Mouse (Mus musculus) kidney, postnatal 10 days (tissue): ENCODE measurements around the gene Phb2.

ENCODE experiments used
- DNase-seq: peaks from one replicate; pipeline ENCODE4 v3.0.0; 2021; ENCODE audit warnings: mixed read lengths

Phb2 gene

DNA sequence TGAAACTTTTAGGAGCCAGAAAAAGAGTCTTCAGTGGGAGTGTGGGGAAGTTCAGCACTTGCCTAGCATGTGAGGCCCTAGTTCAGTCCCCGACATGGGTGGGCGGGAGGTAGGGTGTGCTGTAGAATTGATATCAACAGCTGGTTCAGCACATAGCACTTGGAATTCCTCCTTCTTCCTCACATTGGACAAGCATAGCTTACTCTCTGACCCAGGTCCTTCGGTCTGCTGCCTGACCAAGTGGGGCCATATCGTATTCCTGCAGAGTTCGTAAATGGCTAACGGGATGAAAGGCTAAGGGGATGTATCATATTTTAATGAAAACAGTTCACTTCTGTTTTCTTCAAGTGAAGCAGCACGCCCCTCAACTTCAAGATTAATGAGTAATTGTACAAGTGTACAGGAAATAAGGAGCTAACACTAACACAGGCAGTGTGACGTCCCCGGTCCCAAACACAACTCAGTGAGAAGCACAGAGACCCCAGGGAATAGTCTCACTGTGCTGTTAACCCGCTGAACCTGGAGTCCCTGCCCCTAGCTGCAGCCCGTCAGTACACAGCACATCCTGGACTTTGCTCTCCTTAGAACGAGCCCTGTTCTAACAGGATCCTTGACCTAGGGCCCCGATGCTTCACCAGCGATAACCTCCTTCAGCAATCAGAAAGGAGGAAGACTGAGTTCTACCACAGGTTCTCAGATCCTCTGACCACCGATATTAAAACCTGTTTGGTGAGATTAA is 18.7 kb upstream of the Phb2 start:
- DNase-seq = no peak

DNA sequence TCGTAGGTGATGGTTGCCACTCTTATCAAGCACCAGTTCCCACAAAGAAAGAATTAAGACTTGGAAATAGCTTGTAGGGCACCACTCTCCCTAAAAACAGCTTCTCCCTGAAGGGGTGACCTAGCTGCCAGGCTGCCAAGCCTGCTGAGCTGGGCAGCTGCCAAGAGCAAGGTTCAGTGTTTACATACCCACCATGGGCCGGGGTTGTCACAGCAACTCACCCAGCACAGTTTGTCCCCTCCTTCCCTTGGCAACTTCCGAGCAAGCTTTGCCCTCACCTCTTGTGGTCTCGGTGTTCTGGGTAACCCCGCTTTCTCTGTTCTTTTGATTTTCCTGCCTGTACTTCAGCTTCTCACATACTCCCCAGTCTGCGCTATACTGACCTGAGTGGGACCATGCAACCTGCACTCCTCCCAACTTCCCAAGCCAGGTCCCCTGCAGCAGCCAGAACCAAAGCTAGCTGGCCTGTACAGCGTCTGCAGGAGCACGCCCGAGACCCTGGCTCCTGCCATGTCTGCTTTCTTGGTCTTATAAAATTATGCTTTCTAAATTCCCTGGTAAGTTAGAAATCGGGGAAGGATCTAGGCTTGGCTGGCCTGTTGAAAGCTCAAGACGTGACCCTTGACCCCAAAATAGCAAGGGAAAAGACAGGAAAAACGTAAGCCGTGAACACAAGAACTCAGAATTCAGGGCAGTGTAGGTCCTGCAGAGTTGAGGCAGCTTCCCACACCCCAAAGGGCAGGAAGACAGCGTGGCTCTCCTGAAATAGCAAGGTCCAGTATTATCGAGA is 17.8 kb upstream of the Phb2 start:
- DNase-seq = peak; percentile 91

DNA sequence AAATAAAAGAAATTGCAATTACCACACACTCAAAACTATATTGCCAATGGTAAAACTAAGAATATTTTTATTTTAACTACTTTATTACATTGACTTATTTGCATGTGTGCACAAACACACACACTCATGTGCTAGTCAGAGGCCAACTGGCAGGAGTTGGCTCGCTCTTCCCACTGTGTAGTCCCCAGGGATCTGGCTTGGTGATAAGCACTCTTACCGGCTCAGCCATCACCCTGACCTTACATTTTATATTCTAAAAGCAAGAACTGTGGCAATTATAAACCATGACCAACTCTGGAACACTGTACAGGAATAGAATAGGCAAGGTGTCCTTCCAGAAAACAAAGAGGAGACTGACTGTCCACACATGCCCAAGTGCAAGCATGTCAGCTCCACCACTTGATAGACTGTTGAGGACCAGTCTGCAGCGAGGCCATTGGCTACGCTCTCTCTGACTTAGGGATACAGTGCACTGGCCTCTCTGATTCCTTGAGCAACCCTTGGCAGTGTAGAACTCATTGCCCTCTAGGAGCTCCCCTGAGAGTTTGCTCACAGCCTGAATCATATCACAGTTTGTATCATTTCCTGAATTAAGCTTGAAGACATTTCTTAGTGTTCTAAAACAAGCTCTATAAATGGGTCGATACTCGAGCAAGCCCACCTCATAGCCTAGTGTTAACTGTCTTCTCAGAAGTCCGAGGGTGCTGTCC is 15.5 kb upstream of the Phb2 start:
- no peak for DNase-seq

- DNase-seq = no peak
Observed at GRCm38 (mm10) chr6:124698751-124699150, 13.4 kb upstream of the Phb2 start.

DNA sequence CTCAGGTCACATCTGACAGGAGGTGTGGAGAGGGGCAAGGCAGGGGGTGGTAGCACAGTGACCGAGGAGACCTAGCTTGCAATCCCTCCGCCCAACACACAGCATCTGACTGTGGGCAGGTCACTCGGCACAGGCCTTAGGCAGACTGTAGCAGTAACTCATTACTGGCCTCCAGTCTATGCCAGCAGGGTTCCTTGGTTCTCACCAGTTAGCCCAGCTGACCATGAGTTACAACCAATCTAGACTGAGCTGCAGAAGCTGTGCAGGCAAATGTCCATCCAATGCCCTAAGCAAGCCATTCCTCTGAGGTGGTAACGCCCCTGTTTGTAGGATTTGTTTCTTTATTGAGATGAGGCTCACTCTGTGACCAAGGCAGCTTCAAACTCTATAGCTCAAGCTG is 12.8 kb upstream of the Phb2 start:
- DNase-seq = no peak

DNA sequence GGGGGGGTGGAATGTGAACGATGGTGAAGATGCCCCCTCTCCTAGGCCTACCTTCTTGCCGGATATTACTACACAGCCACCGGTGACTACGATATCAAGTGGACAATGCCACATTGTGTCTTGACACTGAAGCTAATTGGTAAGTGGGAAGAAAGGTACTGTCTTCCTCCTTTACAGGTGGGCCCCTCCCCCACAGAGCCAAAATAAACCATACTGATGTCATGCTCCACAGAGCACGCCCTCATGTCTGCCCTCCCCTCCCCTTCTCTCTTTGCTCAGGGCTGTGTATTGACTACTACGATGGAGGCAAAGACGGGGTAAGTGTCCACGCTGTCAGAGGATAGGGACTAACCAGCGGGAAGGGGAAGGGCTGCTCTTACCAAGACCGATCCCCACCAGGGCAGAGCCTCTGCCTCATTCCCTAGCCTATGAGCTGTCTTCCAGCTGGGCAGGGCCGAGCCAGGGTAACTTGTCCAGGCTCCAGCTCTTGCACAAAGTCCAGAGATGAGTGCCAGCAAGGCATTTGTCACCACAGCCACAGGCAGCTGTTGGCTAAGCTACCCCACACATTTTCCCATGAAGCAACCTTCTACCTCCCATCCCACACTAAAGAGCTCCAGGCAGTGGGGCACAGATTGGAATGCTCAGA is 12.1 kb upstream of the Phb2 start:
- peak; percentile 46 for DNase-seq

DNA sequence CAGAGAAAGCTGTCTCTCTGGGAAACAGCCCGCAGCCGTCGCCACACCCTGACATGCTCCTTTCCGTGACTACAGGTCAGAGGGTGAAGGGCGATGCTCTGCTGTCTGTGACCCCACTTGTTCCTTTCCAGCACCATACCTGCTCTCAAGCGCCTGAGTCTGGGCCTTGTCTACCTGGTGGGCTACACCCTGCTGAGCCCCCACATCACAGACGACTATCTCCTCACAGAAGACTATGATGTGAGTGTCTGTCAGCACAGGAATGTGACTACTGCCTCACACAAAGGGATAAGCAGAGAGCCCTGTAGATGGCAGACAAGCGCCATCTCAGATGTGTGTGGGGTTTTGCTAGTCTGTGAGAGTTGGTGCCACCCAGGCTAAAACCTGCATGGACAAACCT is 10.8 kb upstream of the Phb2 start:
- no peak for DNase-seq

DNA sequence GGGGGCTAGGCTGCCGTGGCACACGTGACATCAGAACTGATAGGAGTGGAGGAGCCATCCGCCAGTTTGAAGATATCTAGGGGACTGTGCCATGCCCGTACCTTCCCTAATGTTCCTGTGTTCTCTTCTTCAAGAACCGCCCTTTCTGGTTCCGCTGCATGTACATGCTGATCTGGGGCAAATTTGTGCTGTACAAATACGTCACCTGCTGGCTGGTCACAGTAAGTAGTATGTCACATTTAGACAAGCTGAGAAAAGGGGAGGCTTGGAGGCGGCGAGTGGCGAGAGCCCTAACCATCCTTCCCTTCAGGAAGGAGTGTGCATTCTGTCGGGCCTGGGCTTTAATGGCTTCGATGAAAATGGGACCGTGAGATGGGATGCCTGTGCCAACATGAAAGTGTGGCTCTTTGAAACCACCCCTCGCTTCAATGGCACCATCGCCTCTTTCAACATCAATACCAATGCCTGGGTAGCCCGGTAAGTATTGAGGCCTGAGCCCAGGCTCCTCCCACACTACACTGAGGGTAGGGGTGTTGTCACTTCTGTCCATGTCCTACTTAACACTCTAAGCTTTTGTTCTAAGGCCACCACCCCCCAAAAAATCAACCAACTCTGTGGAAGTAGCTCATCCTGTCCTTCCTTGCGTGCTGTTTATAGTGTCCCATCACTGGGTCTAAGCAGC is 9.9 kb upstream of the Phb2 start:
- no peak for DNase-seq

DNA sequence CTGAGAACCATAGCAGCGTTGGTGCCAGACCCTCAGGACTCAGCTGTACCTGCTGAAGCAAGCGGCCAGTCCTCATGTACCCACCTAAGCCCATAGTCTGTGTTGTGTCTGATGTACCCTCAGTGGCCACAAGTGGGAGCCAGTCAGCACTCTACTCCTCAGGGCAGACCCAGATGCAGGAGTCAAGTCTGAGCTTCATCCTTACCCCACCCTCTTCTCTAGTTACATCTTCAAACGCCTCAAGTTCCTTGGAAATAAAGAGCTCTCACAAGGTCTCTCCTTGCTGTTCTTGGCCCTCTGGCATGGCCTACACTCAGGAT is 9.4 kb upstream of the Phb2 start:
- peak; percentile 84 for DNase-seq

GRCm38 (mm10) chr6:124703789-124704188 is 8.3 kb upstream of the Phb2 start:
- DNase-seq = no peak

GRCm38 (mm10) chr6:124704417-124704816 is 7.7 kb upstream of the Phb2 start:
- no peak for DNase-seq

DNA sequence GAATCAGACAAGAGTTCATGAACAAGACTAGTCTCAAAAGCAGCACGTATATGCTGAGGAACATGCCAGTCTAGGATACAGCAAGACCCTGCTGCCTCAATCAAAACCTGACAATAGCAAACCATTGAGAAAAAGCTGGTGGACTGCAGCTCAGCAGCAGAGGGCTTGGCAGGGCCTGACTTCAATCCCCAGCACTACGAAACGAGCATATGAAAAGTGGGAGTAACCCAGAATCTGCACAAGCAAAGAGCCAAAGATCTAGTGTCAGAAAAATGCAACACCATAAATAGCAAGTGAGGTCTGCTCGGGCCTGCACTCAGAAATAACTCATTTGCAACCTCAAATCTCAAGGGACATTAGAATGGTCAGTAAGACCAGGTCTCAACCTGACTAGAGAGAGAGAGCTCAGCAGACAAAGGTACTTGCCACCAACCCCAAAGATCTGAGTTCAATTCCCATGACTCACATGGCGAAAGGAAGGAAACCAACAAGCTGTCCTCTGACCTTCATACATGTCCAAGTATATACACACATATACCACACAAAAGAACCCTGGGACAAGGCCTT is 6.0 kb upstream of the Phb2 start:
- DNase-seq = no peak

- no peak for DNase-seq
Observed at GRCm38 (mm10) chr6:124708289-124708889, 3.7 kb upstream of the Phb2 start.

DNA sequence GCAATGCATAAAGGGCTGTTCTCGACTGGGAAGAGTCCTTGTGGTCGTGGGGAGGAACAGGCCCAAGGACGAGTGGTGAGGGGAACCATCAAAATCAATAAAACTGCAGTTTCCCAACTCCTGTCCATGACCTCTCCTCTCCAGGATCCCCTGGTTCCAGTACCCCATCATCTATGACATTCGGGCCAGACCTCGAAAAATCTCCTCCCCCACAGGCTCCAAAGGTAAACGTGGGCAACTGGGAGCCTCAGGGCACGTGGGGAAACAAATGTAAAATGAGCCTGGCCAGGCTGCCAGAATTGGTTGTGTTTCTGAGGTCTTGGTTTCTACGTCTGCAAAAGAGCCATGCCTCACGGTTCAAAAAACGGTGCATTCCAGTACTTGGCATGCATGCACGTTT is 782 bp downstream of the Phb2 start:
- DNase-seq = no peak

GRCm38 (mm10) chr6:124716864-124717490 is 4.8 kb downstream of the Phb2 start:
- DNase-seq = peak; percentile 77

DNA sequence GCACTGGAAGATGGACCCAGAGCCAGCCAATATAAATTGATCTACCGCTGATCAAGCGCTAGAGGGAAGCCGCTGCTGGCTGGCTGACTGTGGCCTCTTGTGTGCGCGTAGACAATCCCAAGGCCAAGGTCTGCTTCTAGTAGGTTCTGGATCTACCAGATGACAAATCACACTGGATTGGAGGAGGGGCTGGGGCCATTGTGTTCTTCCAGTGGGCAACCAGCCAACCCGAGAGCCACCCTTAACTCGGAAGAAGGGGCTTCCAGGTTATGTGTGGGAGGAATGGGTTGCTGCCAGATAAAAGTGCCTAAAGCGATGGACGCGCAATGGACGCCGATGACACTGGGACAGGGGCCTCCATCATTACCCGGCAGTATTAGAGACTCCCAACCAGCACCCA is 5.8 kb downstream of the Phb2 start:
- DNase-seq = no peak

DNA sequence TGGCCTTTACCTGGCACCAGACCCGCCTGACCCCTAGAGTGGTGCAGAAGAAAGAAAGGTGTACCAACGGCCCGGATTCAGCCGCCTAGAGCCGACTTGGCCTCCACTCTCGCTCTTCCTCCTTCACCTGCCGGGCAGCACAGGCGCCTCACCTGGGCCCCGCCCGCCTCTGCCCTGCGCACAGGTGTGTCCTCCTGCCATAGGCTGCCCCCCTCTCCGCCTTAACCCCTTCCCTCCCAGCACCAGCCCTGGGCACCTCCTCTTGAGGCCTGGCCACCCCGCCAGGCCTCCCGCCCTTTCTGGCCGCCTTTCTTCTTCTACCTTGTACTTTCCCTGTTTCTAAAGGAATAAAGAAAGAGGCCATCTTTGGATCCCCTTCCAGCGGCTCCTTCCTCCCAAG is 6.6 kb downstream of the Phb2 start:
- DNase-seq = peak; percentile 76

DNA sequence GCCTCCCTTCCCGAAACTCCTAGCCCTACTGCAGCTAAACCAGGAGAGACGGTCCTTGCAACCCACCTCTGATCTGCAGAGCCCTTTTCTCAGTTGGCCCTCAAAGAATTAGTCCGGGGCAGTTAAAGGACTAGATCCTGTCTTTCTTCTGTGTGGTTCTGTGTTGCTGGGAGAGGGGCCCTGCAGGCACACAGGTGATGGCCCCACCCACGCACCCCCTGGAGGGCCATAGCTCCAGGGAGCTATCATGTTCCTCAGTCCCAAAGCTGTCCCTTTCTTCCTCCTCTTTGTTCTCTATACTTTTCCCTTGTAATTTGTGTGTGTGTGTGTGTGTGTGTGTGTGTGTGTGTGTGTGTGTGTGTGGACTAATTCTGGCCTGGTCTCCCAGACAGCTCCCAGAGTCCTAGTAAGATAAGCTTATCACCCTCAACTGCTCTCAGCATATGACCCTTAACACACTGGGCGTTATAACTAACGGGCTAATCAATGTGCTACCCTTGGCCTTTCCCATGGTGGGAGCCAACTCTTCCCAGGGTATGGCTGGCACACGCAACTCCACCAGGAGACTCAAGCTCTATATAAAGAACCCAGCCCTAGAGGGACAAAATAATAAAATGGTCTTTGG is 7.3 kb downstream of the Phb2 start:
- DNase-seq = no peak

- no peak for DNase-seq
Observed at GRCm38 (mm10) chr6:124720904-124721303, 8.8 kb downstream of the Phb2 start.

- no peak for DNase-seq
Observed at GRCm38 (mm10) chr6:124722876-124723473, 10.8 kb downstream of the Phb2 start.

- DNase-seq = no peak
Observed at GRCm38 (mm10) chr6:124723541-124723940, 11.4 kb downstream of the Phb2 start.
